Mouse (Mus musculus): ENCODE results near the gene Slc22a15. TPM values are rescaled to one million over a fixed set of nuclear protein-coding genes. Genes with fewer than 3 reads are reported as not detected.

Slc22a15 gene
- polyA plus RNA-seq, 1 experiment from 2014 or later: 5.0 TPM

DNA sequence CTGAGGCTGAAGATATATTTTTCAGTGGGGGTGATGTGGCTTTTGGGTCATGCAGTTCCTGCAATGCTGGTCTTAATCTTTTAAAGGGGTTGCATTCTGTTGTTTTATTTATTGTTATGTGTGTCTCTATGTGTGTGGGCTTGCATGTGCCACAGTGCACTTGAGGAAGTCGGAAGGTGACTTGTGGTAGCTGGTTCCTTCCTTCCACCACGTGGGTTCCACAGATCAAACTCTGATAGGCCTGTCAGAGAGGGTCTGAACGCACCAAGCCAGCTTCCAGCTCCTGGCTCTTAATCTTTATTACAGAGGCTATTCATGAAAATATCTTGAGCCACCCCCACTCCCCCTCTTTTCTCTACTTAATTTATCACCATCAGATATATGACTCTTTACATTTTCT is 40.4 kb downstream of the Slc22a15 start:
- ATAC-seq (ENCODE audit: low FRiP score): no peak
- Histone ChIP-seq H3K9ac (ENCODE audit: low read length) (no peak overlapping the region), H3K27me3 (ENCODE audit: control insufficient read depth, insufficient read depth, low read length) (no peaks in the 10 kb centered on the region), H3K4me1 (ENCODE audit: control insufficient read depth, insufficient read depth, low read length) (no peaks in the 10 kb centered on the region), H3K27ac (ENCODE audit: low read depth, low read length) (no peak overlapping the region), H3K4me3 (ENCODE audit: low read depth, low read length) (no peak overlapping the region), H3K9me3 (ENCODE audit: control insufficient read depth, low read length) (no peaks in the 10 kb centered on the region), H3K4me2 (no peak overlapping the region), H3K36me3 (ENCODE audit: control insufficient read depth, insufficient read depth, low read length) (no peaks in the 10 kb centered on the region)
- 77% methylated on average over 3 of the region's 3 CpGs for WGBS
- no peak for DNase-seq (ENCODE audit: low spot score, missing footprints)

DNA sequence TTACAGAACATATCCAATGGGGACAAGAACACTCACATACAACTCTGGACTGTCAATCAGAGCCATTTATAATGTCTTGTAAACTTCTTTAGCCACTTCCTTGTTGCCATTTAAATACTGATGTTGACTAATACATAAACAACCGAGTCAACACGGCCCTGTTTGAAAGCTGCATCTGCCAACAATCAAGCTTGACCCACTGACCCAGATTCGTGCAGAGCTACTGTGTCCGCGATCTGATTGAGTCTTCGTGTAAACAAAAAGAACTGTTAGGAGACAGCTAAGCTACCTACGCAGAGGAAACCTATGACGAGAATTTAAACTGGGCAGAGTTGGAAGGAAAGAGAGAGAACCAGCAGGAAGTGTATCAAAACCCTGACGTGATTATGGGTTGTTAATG is 42.5 kb downstream of the Slc22a15 start:
- Histone ChIP-seq H3K9ac (ENCODE audit: low read length) (no peak overlapping the region), H3K27me3 (ENCODE audit: control insufficient read depth, insufficient read depth, low read length) (no peaks in the 10 kb centered on the region), H3K4me2 (no peak overlapping the region), H3K36me3 (ENCODE audit: control insufficient read depth, insufficient read depth, low read length) (no peaks in the 10 kb centered on the region), H3K27ac (ENCODE audit: low read depth, low read length) (no peak overlapping the region), H3K9me3 (ENCODE audit: control insufficient read depth, low read length) (no peaks in the 10 kb centered on the region), H3K4me3 (ENCODE audit: low read depth, low read length) (no peak overlapping the region), H3K4me1 (ENCODE audit: control insufficient read depth, insufficient read depth, low read length) (no peaks in the 10 kb centered on the region)
- 71% methylated on average over 9 of the region's 9 CpGs for WGBS
- DNase-seq (ENCODE audit: low spot score, missing footprints) (no peak), ATAC-seq (ENCODE audit: low FRiP score) (no peak)

DNA sequence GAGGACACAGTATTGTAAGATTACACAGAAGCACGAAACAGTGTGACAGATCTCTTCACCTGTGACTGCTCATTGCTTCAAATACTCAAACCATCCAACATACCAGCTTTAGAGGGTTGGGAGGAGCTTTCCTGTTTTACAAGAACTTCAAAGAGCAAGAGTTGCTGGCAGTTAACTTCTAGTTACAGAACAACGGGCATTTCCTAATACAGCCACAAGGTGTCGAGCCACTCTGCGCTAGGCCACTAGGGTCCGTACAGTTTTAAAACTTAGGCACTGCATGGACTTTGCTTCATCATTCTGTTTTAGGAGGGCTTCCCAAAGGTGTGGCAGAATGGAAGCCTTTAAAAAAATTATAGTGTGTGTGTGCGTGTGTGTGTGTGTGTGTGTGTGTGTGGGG is 43.4 kb downstream of the Slc22a15 start:
- Histone ChIP-seq H3K4me1 (ENCODE audit: control insufficient read depth, insufficient read depth, low read length) (no peaks in the 10 kb centered on the region), H3K4me3 (ENCODE audit: low read depth, low read length) (no peak overlapping the region), H3K27me3 (ENCODE audit: control insufficient read depth, insufficient read depth, low read length) (no peaks in the 10 kb centered on the region), H3K4me2 (no peak overlapping the region), H3K9ac (ENCODE audit: low read length) (no peak overlapping the region), H3K27ac (ENCODE audit: low read depth, low read length) (no peak overlapping the region), H3K36me3 (ENCODE audit: control insufficient read depth, insufficient read depth, low read length) (no peaks in the 10 kb centered on the region), H3K9me3 (ENCODE audit: control insufficient read depth, low read length) (no peaks in the 10 kb centered on the region)
- 78% methylated on average over 6 of the region's 6 CpGs for WGBS
- no peak for ATAC-seq (ENCODE audit: low FRiP score)
- no peak for DNase-seq (ENCODE audit: low spot score, missing footprints)

DNA sequence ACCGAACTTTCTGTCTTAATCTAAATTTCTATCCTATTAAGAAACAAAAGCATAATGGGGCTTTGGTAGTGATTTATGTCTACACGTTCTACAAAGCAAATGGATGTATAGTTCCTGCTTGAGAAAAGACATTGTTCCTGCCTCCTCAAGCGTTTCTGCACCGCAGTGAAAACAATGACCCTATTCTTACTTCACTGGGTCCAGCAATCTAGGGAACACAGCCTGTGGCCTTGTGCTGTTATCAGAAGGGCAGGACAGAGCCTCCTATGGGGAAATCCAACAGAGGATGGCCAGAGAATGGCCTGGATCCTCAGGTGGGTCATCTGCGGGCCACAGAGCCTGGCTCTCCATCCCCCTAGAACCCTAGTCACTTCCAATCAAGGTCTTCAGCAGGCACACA is 46.1 kb downstream of the Slc22a15 start:
- Histone ChIP-seq H3K4me2 (no peak overlapping the region), H3K4me3 (ENCODE audit: low read depth, low read length) (no peak overlapping the region), H3K9me3 (ENCODE audit: control insufficient read depth, low read length) (no peaks in the 10 kb centered on the region), H3K27ac (ENCODE audit: low read depth, low read length) (no peak overlapping the region), H3K4me1 (ENCODE audit: control insufficient read depth, insufficient read depth, low read length) (peaks cover 3% of the 10 kb centered on the region; the same call in 1 of the 2 replicates), H3K27me3 (ENCODE audit: control insufficient read depth, insufficient read depth, low read length) (no peaks in the 10 kb centered on the region), H3K36me3 (ENCODE audit: control insufficient read depth, insufficient read depth, low read length) (no peaks in the 10 kb centered on the region), H3K9ac (ENCODE audit: low read length) (no peak overlapping the region)
- WGBS: 22% methylated on average over 5 of the region's 5 CpGs
- DNase-seq (ENCODE audit: low spot score, missing footprints) (no peak), ATAC-seq (ENCODE audit: low FRiP score) (no peak)

DNA sequence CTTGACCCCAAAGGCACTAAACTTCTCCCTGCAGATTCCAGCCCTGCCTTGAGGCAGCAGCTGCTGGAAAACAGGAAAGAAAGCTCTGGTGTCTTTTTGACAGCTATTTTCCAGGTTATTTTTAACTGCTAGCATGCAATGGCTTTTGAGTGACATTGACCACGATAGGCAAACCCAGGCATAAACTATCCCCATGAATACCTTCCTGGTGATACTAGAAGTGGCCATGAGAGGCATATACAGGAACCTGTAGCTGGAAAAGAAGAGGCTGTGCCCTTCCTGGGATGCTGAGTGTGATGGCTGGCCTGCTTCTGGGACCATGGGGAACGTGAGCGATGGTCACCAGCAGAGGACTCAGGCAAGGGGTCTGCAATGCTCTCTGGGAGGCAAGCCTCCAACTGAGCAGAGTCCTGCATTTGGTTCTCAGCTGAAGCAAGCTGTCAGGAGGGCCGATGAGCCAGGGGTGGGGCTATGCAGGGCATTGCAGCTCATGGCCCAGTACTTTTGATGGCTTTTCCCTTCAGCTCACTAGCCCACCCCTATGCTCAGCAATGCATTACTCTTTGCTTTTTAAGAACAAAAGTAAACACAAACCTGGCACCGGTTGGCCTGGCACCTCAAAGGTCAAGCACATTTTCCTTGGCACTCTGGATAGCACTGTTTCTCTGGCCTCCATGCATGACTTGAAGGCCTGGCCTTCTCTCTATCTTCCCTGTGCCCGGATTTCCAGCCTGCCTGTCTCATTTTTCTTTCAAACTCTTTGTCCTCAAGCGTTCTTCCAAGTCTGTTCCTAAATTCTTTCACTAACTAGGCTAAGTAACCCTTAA is 47.6 kb downstream of the Slc22a15 start:
- no peak overlapping the region for H3K4me3 ChIP-seq (ENCODE audit: low read depth, low read length)
- no peak overlapping the region for H3K9ac ChIP-seq (ENCODE audit: low read length)
- H3K4me1 ChIP-seq (ENCODE audit: control insufficient read depth, insufficient read depth, low read length): peaks cover 3% of the 10 kb centered on the region; the same call in 1 of the 2 replicates
- no peak for ATAC-seq (ENCODE audit: low FRiP score)
- H3K4me2 ChIP-seq: no peak overlapping the region
- no peak for DNase-seq (ENCODE audit: low spot score, missing footprints)
- no peaks in the 10 kb centered on the region for H3K27me3 ChIP-seq (ENCODE audit: control insufficient read depth, insufficient read depth, low read length)
- no peaks in the 10 kb centered on the region for H3K9me3 ChIP-seq (ENCODE audit: control insufficient read depth, low read length)
- no peaks in the 10 kb centered on the region for H3K36me3 ChIP-seq (ENCODE audit: control insufficient read depth, insufficient read depth, low read length)
- WGBS: 80% methylated on average over 7 of the region's 7 CpGs
- H3K27ac ChIP-seq (ENCODE audit: low read depth, low read length): no peak overlapping the region

DNA sequence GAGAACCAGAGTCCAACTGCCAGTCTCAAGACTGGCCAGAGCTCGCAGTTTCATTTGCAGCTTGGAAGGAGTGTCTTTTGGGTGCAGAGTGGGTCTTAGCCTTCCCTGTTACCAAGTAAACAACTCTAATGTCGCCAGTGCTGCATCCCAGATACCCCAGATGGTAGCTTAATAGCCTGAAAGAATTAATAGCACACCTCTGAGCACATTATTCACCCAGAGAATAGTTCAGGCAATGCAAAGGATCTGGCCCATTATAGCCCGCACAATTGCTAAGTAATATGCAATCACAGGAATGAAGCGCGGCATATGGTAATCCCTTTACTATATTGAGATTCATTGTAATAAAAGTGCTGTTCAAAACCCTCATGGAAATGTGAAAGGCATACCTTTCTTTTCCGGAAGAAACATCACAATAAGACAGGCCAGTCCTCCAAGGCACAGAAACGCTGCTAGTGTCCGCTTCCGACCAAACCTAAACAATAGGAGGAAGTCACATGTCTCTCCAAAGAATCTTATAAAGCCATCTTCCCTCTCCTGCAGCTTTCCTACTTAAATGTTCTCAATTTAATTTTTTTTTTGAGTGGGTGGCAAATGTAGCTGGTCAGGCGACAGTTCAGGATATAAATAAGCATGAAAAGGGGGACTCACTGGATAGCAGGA is 48.9 kb downstream of the Slc22a15 start:
- H3K27ac ChIP-seq (ENCODE audit: low read depth, low read length): no peak overlapping the region
- H3K9me3 ChIP-seq (ENCODE audit: control insufficient read depth, low read length): no peaks in the 10 kb centered on the region
- H3K4me3 ChIP-seq (ENCODE audit: low read depth, low read length): no peak overlapping the region
- H3K9ac ChIP-seq (ENCODE audit: low read length): no peak overlapping the region
- no peaks in the 10 kb centered on the region for H3K27me3 ChIP-seq (ENCODE audit: control insufficient read depth, insufficient read depth, low read length)
- H3K36me3 ChIP-seq (ENCODE audit: control insufficient read depth, insufficient read depth, low read length): no peaks in the 10 kb centered on the region
- no peak for ATAC-seq (ENCODE audit: low FRiP score)
- H3K4me1 ChIP-seq (ENCODE audit: control insufficient read depth, insufficient read depth, low read length): peaks cover 3% of the 10 kb centered on the region; the same call in 1 of the 2 replicates
- no peak for DNase-seq (ENCODE audit: low spot score, missing footprints)
- 66% methylated on average over 10 of the region's 10 CpGs for WGBS
- H3K4me2 ChIP-seq: no peak overlapping the region

DNA sequence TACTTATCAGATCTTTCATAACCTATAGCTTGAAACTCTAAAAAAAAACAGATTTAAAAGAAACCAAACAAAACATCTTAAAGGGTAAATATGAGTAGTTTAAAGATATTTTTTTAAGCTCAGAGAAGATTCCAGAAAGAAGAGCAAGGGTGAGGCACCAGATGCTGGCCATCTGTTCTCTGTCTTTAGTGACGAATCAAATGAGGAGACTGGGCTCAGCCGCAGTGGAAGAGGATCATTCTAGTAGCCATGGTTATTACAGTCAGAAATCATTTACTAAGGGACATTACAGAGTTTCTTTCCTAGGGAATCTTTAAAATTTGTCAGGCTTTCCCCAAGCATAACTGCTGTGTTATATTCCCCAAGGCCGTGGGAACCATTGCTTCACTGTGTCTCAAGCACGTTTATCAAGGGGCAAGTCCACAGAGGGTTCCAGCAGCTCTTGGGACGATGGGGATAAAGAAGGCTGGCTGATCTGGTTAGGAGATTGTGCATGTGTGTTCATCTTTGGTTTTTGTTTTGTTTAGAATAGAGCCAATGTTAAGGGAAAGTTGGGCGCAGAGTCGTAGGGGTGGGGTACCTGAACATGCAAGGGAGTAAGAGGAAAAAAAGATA is 51.1 kb downstream of the Slc22a15 start:
- no peak overlapping the region for H3K9ac ChIP-seq (ENCODE audit: low read length)
- H3K27me3 ChIP-seq (ENCODE audit: control insufficient read depth, insufficient read depth, low read length): no peaks in the 10 kb centered on the region
- H3K36me3 ChIP-seq (ENCODE audit: control insufficient read depth, insufficient read depth, low read length): no peaks in the 10 kb centered on the region
- H3K9me3 ChIP-seq (ENCODE audit: control insufficient read depth, low read length): no peaks in the 10 kb centered on the region
- ATAC-seq (ENCODE audit: low FRiP score) (no peak), DNase-seq (ENCODE audit: low spot score, missing footprints) (no peak)
- H3K27ac ChIP-seq (ENCODE audit: low read depth, low read length): no peak overlapping the region
- no peak overlapping the region for H3K4me2 ChIP-seq
- H3K4me1 ChIP-seq (ENCODE audit: control insufficient read depth, insufficient read depth, low read length): peaks cover 3% of the 10 kb centered on the region; the same call in 1 of the 2 replicates
- H3K4me3 ChIP-seq (ENCODE audit: low read depth, low read length): no peak overlapping the region
- WGBS: 83% methylated on average over 7 of the region's 7 CpGs

DNA sequence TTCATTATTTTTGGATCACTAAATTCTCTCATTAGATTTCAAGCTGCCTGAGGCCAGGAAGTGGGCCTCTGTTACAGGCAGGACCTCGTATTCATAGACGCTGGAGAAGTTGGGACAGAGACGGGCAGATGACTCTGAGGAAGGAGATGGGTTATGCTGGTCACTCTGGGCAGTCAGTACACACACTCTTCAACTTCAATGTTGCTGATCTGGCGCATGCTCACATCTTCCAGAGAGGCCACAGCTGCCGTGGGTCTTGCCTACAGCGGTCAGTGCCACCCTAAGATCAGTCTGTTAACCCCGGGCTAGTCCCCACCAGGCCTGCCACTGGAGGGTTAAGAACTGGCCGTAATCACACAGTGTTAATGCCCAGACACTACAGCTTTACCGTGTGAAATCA is 52.3 kb downstream of the Slc22a15 start:
- DNase-seq (ENCODE audit: low spot score, missing footprints) (peak; percentile 23), ATAC-seq (ENCODE audit: low FRiP score) (no peak)
- no peak overlapping the region for H3K4me3 ChIP-seq (ENCODE audit: low read depth, low read length)
- H3K9me3 ChIP-seq (ENCODE audit: control insufficient read depth, low read length): no peaks in the 10 kb centered on the region
- peaks cover 3% of the 10 kb centered on the region; the same call in 1 of the 2 replicates for H3K4me1 ChIP-seq (ENCODE audit: control insufficient read depth, insufficient read depth, low read length)
- no peak overlapping the region for H3K4me2 ChIP-seq
- H3K9ac ChIP-seq (ENCODE audit: low read length): no peak overlapping the region
- no peak overlapping the region for H3K27ac ChIP-seq (ENCODE audit: low read depth, low read length)
- H3K27me3 ChIP-seq (ENCODE audit: control insufficient read depth, insufficient read depth, low read length): no peaks in the 10 kb centered on the region
- 85% methylated on average over 9 of the region's 9 CpGs for WGBS
- no peaks in the 10 kb centered on the region for H3K36me3 ChIP-seq (ENCODE audit: control insufficient read depth, insufficient read depth, low read length)

DNA sequence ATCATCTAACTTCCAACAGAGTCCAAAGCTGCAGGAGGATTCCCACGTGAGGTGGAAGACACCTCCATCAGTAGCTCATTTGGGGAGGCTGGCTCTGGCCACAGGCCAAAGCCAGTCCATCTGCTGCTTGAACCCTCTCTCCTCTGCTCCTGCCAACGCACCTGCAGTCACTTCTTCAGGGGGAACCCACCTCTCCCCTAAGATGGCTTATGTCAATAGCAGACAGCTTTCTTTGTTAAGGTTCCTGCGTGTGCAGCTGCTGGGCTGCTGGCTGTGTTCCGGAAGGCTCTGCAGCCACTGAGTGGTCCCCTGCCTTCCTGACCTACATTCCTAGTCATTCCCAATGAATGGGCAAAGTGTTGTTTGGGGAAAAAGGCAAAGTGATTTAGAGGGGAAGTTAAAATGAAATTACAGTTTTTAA is 57.2 kb downstream of the Slc22a15 start:
- no peaks in the 10 kb centered on the region for H3K36me3 ChIP-seq (ENCODE audit: control insufficient read depth, insufficient read depth, low read length)
- H3K27me3 ChIP-seq (ENCODE audit: control insufficient read depth, insufficient read depth, low read length): no peaks in the 10 kb centered on the region
- H3K4me1 ChIP-seq (ENCODE audit: control insufficient read depth, insufficient read depth, low read length): no peaks in the 10 kb centered on the region
- H3K4me3 ChIP-seq (ENCODE audit: low read depth, low read length): no peak overlapping the region
- H3K4me2 ChIP-seq: no peak overlapping the region
- no peaks in the 10 kb centered on the region for H3K9me3 ChIP-seq (ENCODE audit: control insufficient read depth, low read length)
- no peak overlapping the region for H3K27ac ChIP-seq (ENCODE audit: low read depth, low read length)
- 80% methylated on average over 4 of the region's 4 CpGs for WGBS
- H3K9ac ChIP-seq (ENCODE audit: low read length): no peak overlapping the region
- no peak for ATAC-seq (ENCODE audit: low FRiP score)
- DNase-seq (ENCODE audit: low spot score, missing footprints): peak; percentile 69

All from midbrain, embryonic 11.5 days (tissue).